Mouse (Mus musculus) kidney, adult 8-10 months (tissue): ENCODE results near the gene Ccdc116.

Experiments
- DNase-seq, 2 experiments: peaks; one replicate each; pipeline ENCODE4 v3.0.0; 2022

Ccdc116 gene

DNA sequence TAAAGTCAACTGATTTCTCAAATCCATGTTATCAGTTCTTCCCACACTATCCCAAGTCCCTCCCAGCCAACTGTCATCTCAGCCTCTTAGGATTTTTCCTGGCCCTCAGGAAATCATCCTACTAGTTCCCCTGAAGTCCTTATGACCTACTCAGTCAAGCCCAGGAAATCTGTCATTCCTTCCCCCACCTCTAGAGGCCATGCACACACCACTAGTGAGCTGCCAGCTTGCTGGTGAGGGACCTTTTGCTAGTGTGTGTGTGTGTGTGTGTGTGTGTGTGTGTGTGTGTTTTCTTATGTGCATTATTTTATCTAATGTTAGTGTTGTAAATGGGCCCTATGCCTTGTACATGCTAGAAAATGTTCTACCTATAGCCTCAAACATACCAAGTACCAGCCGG is 19.7 kb downstream of the Ccdc116 start:
- peak; percentile 47 to 65 for DNase-seq

DNA sequence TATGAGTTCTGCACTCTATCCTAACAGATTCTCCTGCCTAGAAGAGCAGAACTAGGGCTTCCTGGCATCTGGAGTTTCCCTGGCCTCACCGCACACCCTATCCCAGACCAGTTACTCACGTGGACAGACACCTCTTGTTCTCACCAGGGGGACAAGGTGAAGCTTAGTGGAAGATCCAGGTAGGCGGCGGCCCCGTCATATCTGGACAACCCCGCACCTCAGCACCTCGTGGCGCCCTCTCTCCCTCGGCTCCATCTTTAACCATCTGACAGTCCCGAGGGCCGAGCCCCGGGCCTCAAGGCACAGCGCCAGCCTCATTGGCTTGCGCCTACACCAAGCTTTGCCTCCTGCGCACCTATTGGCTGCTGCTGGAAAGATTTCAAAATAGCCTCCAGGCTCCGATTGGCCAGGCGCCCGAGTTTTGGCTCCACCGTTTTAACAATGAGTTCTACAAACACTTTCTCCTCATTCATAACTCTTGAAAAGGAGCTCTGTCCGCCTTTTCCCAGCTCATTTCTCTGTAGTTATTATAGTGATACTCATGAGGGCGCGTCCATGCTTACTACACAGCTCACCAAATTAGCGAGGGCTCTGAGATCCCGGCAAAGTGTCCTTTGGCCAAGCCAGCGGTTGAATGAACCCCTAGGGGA is 22.0 kb downstream of the Ccdc116 start, which contains the start of gene 2610318N02Rik:
TSS of gene 2610318N02Rik (minus strand) at position 297 of the 650 bp plus-strand sequence.
- DNase-seq = peak; percentile 60 to 68

DNA sequence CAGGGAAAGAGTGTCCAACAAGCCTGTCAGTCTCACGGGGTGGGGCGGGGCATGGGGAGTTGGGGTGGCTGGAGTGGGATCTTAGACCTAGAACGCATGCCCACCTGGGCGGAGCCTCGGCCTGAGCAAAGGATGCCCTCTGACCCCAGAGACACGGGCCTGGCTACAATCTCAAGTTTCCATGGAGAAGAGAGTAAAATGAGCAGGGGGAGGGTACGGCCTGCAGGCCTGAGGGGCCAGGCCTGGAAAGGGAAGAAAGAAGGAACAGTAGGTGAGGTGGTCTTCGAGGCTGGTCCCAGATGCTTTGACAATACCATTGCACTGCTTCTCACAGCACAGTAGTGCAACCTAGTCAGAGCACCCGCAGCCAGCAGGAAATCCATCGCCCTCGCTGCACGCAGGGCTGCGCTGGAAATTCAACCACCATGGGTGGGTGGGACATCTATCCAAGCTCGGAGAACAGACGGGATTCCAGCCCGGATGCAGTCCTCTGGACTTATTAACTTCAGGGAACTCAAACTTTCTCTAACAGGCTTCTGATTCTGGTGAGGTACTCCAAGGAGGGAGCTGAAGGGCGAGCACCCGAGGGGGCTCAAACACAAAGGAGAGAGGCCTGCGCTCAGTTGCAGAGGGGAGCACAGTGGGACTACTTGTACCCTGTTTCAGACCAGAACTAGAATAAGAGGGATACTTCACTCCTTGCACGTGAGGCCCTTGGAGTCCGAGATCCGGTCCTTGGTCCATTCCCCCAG is 22.7 kb downstream of the Ccdc116 start:
- no peak for DNase-seq

DNA sequence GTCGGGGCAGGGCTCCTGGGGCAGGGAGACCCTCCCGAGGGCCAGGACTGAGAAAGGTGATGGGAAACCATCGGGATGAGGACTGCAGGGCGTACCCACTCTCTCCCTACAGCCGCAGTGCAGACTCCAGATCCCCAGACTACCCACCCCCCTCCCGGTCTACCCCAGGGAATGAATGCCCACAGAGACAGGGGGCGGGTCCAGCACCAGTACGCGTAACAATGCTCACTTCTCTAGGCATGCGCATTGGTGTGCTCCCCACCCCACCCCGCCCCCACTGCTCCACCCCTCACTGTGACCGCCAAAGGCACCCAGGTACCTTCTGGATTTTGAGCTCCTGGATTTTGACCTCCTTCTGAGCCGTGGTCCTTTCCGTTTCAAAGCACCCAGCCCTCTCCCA is 25.5 kb downstream of the Ccdc116 start:
- DNase-seq = no peak

DNA sequence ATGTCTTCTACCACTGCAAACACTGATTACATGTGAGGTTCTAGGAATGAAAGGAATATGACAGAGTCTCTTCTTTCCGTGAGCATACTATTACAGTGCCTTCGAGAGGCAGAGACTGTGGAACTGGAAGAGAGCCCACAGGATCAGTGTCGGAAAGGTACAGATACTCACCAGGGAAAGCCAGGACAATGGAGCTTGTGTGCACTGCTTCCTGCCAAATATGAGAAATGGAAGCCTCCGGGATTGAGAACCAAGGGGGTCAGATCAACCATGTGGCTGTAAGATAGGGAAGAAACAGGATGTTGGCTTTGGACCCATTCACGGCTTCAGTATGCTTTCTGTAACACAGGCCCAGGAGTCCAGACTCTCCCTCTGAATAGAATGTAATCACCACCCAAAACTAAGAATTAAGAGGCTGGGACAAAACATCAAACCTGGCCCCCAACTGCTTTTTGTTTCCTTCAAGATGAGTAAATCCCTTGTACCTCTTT is 29.7 kb downstream of the Ccdc116 start:
- DNase-seq = no peak

DNA sequence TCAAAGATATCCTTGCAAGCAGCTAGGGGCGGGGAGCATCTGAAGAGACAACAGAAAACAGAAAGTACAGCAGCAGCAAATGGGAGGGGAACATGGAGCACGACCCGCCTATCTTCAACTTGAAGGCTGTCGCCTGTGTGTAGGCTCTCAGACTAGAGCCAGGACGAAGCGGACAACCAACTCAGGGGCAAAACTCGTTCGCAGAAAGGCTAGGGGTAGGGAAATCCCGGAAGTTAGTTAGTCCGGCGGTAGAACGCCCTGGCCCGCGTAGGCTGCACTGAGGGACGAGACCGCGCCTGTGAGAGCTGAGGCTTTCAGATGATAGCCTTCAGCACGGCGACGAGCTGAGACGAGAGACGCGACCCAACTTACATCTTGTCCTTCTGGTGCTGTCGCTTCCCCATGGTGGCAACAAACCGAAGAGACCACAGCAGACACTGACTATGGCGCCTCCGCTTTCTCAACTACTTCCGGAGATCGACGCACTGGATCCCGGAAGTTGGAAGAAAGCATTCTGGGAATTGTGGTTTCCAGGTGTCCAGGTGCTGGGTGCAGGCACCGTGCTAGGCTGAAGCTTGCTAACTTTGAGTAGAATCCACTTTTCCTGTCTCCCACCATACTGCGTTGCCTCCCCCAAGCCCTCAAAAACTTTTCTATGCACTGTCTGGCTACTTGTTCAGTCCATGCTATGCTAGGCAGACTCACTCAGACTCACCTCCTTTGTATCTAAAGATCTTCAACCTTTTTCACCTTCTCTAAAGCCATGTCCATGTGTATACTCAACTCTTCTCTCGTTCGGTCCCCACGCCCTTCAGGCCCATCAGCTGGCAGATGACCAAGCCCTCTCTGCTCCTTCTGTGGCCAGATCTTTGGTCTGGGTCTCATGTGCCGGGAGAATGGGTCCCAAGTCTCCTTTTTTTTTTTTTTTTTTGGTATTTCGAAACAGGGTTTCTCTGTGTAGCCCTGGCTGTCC is 36.0 kb downstream of the Ccdc116 start, which contains the start of gene Ppil2:
TSS of gene Ppil2 (minus strand) at position 487 of the 973 bp plus-strand sequence.
- peak; percentile 65 to 73 for DNase-seq

DNA sequence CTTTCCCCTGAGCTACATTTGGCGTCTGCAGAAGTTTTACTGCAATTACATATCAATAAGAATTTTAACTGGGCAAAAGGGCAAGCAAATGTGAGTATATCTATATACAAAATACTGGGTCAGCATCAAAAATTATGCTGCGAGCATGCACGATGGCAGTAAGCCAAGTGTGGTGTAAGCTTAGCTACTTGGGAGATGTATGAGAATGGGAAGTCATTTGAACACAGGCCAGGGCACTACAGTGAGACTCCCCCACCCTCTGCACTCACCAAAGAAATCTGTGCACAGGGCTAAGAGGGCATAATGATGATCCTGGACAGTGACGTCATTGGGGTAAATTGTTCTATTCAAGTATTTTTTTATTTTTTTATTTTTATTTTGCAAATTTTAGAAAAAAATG is 42.4 kb downstream of the Ccdc116 start:
- DNase-seq = no peak

DNA sequence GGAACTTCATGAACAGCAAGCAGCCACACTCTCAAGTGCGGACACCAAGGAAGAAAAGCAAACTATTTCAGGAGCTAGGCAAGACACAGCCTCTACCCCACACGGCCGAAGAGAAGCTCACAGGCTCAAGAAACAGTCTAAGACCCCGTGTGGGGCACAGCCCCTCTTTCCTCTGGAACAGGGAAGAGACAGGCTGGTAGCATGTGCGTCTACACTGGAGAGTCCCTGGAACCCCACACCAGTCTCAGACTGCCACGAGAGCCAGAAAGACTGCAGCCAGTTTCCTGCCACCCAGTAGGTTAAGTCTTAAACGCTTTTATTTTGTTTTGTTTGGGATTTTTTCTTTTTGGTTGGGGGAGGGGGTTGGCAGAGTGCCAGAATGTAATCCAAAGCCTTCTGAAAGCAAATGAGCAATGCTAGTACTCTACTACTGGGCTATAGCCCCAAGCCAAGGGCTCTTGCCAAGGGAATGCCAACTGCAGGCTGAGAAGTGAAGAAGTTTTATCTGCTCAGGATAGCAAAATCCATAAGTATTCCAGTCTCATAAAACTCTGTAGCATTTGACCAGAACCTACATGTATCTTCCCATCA is 44.3 kb downstream of the Ccdc116 start:
- no peak for DNase-seq

DNA sequence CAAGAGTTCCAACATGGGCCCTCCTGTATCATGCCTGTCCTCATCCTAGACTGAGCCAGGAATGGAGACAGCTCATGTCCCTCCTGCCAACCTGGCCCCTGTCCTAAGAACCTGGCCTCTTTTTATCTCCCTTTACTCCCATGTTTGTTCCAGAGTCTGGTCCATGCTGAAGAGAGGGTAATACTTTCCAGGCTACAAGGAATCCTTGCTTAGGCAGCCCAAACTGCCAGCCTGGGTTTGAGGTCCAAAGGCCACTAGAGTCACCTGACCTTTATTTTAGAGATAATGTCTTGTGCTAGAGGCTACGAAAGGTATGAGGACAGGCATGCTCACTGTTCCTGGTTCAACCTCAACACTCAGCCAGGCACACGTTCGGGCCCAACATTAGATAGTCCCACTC is 50.1 kb downstream of the Ccdc116 start:
- DNase-seq = peak; percentile 19 to 20
